Comparison of ENCODE assay signal across 16 mouse cellular contexts in the genomic region with DNA sequence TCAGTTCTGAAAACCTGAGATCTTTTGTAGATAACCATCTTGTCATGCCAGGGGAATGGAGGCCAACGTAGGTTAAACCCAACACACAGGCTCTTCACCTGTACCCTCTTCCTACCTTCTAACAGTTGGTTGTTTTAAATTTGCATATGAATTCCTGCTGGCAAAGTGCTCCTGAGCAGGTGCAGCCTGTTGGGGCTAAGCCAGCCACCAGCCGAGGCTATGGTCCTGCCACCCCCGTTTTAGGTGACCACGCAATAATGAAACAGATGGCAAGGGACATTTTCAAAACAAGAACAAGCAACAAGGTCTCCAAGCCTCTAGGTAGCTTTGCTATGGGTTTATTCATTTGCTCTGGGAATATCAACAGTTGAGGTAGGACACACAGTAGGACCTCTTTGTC.
"Had no signal": no experiment of that assay in that cellular context is flagged by ENCODE, and none has a peak within 500 bp of the region (broad histone marks: within the 10 kb centered on the region; RNA-seq: fewer than 3 reads in every experiment).

No protein-coding gene starts in this region.

- H3K36me3 ChIP-seq: kidney, embryonic 15.5 days; limb, embryonic 12.5 days; midbrain, embryonic 10.5 days had no signal

- H3K27me3 ChIP-seq: kidney, embryonic 15.5 days; neural tube, embryonic 15.5 days had no signal

- DNase-seq: kidney, postnatal 14 days; liver; lung, adult 2 months; lung, postnatal 36 days; midbrain, embryonic 14.5 days; right cerebral cortex, postnatal 4 days; spleen, adult 18-20 months; thymus, adult 2 months; thymus, postnatal 25 days had no signal

- H3K9me3 ChIP-seq: kidney, embryonic 15.5 days; limb, embryonic 12.5 days; midbrain, embryonic 10.5 days; neural tube, embryonic 15.5 days had no signal

- H3K4me2 ChIP-seq: kidney, embryonic 15.5 days; limb, embryonic 12.5 days; neural tube, embryonic 15.5 days had no signal

- H3K27ac ChIP-seq: kidney, embryonic 15.5 days; limb, embryonic 12.5 days; liver, embryonic 14.5 days; midbrain, embryonic 10.5 days; neural tube, embryonic 15.5 days had no signal

- H3K4me1 ChIP-seq: midbrain, embryonic 10.5 days; neural tube, embryonic 15.5 days had no signal

- H3K4me3 ChIP-seq: kidney, embryonic 15.5 days; limb, embryonic 12.5 days; midbrain, embryonic 10.5 days; myocyte; neural tube, embryonic 15.5 days had no signal

- ATAC-seq: lung, postnatal 0 days had no signal

- H3K9ac ChIP-seq: kidney, embryonic 15.5 days; limb, embryonic 12.5 days; liver, embryonic 14.5 days; neural tube, embryonic 15.5 days had no signal
